Mouse (Mus musculus) fat pad, adult 2 months (tissue): ENCODE results near the gene Gpr3.

Source experiments
- DNase-seq: peaks from one replicate; pipeline ENCODE4 v3.0.0-alpha.2; 2011; ENCODE audit warnings: low read depth, low spot score; ENCODE audit errors: extremely low read depth

Gene Gpr3

DNA sequence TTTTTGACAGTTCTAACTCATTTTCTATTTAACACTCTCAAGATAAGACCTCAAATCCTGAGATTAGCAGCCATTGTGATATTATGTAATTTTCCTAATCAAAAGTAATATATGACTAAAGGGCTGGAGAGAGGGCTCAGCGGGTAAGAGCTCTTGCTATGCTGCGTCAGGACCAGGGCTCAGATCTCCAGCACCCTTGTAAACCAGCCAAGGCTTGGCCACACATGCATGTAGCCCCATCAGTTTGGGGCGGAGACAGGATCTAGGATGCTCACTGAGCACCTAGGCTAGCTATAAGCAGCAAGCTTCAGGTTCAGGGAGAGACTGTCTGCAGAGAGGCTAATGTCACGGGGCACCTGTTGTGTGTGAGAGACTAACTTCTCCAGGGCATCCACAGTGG, 39.9 kb downstream of the Gpr3 start:
- no peak for DNase-seq

DNA sequence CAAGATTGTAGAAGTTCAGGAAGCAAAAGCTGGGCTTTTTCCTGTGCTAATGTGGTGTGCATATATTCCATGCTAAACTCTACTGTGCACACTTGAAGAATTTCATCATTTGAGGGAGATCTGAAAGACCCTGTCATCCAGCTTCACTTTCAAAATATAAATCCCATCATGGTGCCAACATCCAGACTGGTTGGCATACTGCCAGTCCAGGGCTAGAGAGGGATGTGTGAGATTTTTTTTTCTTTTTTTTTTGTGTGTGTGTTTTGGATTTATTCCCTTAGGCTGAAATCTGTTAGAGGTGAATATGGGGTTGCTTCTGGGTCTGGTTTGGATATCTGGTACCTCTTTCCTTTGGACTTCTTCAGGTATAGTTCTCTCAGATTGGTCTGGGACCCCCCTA, 41.7 kb downstream of the Gpr3 start:
- no peak for DNase-seq

DNA sequence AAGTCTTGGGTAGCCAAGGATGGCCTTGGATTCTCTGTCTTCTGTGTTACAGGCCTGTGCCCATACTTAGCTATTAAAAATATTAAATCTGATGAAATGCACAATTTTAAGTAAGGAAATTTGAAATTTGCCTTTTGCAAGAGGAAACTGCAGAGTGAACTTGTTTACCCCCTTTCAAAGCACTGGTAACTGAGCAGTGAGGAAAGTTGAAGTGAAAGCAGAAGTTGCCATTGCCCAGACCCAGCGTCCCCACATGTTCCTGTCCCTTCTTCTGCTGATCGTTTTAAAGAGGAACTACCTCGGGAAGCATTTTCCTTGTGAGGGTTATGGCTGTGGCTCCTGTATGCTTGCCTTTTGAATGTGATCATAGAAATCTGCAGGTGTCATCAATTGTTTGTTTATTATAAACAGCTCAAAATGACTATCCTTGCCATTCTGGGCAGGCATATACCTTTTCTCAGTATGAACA, 42.2 kb downstream of the Gpr3 start:
- DNase-seq = no peak

DNA sequence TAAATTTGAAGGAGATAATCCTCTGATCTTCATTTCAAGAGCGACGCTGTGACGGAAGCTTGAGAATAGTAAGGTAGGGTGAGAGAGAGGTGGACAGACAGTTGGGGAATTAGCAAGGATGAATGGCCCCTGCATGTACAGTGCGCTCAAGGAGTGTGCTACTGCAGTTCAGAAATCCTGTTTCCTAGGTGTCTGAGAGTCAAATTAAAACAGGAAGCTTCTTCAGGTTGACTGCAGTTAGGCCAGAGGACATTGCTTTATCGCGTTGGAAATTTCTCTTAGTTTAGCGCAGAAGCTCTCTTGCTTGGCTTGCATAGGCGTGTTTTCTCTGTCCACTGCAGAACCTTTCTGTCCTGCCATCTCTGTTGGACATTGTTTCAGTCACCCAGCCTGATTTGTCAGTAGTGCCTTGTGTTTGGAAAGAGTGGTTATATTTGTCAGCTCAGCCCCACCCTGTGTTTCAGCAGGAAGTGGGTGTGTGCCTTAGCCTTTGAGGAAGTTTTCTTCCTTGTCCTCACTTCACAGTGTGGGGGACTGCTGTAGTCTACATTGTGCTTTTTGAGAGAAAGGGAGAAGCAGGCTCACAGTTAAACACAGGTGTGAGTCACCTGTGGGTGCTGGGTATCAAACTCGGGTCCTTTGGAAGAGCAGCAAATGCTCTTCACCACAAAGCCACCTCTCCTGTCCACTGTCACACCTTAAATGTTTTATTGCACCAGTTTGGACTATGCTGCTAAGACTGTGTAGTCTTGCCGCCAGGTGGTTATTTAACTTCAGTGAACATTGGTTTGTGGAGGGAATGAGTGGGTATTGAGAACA, 42.9 kb downstream of the Gpr3 start:
- DNase-seq = no peak

DNA sequence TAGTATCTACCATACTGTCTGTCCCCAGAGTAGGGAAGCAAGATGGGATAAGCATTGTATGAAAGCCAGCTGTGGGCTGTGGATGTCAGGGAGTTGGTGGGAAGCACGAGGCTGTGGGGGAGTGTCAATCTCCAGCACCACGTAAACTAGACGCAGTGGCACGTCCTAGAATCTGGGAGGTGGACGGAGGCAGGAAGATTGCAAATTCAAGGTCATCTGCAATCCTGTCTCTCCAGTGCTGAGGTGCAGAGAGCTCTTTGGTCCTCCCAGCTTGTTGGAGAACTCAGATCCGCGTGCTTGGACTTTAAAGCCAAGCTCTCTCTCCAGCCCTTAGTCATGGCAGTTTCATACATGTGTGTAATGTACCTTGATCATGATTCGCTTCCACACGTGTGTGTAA, 45.6 kb downstream of the Gpr3 start:
- no peak for DNase-seq

DNA sequence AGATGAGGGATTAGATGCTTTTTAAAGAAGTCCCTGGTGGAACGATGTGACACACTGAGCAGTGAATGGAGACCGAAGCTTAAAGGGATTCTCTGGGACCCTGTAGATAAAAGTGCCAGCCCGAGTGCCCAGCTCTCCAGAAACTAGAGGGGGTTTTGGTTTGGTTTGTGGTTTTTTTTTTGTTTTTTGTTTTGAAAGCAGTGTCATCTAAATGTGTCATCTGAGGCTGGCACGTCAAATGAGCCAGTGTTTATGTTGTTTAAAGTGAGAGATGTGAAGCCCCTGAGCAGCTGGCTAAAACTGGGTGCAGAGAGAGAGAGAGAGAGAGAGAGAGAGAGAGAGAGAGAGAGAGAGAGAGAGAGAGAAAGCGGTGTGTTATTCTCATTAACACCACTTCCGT, 50.1 kb downstream of the Gpr3 start:
- no peak for DNase-seq

DNA sequence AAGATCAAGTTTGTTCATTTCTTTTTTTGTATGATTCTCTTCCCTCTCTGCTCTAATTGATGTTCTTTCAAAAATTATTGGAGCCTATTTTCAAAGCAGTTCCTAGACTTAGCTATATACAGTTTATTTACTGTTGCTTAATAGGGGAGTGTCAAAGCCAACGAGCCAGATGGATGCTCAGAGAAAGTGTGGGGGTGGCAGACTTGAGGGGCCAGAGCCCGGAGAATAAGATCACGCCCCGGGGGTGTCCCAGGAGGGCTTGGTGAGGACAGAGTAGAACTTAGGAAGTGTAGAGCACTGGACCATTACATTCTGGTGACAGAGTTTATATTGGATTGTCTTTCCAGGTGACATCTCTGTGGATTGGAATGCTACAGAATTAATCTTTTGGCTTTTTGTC, 51.5 kb downstream of the Gpr3 start:
- DNase-seq = no peak

DNA sequence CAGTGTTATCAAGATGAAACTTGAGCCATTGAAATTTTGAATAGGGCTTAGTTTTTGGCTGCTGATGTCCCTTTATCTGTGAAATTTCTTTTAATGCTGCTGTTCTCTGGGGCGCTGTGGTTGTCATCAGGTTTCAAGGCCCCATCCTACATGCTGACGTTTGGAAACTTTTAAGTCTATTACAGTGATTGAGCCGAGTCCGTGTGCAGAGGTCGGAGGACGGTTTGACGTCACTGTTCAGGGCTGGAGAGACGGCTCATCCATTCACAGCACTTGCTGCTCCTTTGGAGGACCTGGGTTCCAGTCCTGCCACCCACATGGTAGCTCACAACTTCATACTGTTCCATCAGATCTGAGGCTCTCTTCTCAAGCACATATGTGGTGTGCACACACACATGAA, 52.1 kb downstream of the Gpr3 start:
- DNase-seq = no peak

DNA sequence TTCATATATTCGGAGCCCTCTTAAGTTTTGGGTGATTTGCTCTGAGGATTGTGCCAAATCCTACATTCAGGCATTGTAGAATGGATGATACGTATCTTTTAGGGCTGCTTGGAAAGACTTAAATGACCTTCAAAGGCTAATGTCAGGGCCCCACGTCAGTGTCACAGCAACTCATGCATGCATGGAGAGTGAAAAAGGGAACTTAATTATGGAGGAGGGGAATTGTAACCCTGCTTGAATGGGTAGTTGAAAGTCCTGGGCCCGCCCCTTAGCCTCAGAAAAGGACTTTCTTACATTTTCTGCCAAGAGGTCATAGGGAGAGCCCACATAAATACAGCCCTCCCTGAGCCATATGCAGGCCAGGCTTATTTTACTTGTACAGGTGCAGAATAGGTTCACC, 52.7 kb downstream of the Gpr3 start:
- DNase-seq = no peak
